Mouse (Mus musculus) hindbrain, embryonic 11.5 days (tissue): ENCODE measurements around the gene Il6st. TPM values are rescaled to one million over a fixed set of nuclear protein-coding genes. Genes with fewer than 3 reads are reported as not detected.

Experiments
- polyA plus RNA-seq: library from polyadenylated mRNA; unstranded; fragments of >200 nt; fragmentation: Nextera tagmentation; extraction: Ambion mirVana; gene quantifications from 2 replicates; pipeline ENCODE4 v1.2.1, GENCODE M21; 2014

The Il6st gene
- polyA plus RNA-seq, 1 experiment from 2014 or later, result 27.0 TPM

Other genes with a start within 250 kb of the Il6st start
- gene Ankrd55, start 175.6 kb upstream of the Il6st start, polyA plus RNA-seq, result 1.7 TPM in 2 replicates
- not detected in 2 replicates for gene Il31ra, start 130.3 kb downstream of the Il6st start, polyA plus RNA-seq
- gene Ddx4, start 188.4 kb downstream of the Il6st start, polyA plus RNA-seq, result 0.83 and 0.88 TPM in 2 replicates
- 18.9 and 25.2 TPM in 2 replicates for gene Slc38a9, start 196.7 kb downstream of the Il6st start, polyA plus RNA-seq